Mouse (Mus musculus) right cerebral cortex, postnatal 4 days (tissue): ENCODE measurements around the gene Lsm12.

Experiments used
- DNase-seq: peaks from one replicate; pipeline ENCODE4 v3.0.0-alpha.2; 2022

Gene Lsm12

DNA sequence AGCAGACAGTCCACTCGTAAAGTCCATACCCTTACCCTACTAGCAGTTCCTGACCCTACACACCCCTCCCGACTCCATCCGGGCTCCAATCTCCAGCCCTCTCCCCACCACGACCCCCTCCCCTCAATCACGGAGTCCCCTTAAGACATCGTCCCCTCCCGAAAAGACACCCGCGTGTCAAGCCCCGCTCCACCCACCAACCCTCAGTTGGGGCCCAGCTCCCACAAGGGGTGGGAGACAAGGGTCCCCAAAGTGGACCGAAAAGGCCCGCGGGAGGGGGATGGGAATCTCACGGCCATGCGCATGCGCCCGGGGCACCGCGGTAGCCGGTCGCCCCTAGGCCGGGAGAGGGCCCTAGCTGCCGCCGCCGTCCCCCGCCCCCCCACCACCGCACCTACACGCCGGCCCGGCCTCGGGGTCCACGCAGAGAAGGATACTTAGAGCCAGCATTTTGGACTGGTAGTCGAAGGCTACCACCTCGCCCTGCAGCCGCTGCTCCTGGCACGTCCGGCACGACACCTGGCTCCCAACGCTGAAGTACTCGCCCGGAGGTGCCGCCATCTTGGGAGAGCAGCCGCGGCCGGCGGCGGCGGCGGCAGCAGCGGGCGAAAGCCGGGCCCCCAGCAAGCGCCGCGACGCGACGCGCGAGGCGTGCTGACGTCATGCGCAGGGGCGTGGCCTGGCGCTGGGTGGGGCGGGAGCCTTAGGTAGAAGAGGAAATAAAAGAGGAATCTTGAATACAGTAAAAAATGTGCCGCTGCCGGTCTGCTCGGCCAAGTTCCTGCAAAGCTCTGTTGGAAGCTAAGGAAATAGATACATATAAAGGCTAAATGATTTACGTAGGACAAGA, at the start of gene Lsm12:
TSS of gene Lsm12 (minus strand) at position 651 of the 850 bp plus-strand sequence.
- peak; percentile 96 for DNase-seq

DNA sequence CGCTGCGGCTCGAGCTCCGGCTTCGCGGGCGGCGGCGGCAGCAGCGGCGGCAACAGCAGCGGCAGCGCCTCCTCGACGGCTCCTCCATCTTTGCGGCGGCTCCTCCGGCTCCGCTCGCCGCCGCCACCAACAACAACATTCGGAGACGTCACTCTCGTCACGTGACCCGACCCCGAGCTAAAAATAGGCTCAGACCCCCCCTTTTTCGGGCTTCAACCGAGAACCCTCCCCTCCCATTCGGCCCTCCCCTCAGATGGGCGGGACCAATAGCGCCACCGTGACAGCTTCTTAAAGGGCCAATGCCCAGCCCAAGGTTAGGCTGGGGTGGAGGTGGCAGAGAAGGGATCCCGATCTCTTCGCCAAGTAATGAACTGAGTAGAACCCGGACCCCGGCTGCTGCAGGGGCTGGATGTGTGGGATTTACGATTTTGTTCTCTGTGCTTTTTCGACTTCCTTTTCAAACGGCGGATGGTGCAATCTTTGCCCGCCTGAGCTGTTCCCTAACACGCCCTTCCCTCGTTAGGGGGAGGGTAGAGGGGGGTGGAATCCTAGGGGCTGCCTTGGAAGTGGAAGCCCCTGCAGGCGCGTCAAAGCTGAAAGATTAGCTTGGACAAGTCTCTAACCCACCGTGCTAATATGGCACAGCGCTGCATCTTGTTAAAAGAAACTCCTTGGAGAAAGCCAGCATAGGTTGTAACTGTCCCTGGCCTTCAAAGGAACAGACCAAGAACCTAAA, 45.1 kb upstream of the Lsm12 start, which contains the start of gene Hdac5:
TSS of gene Hdac5 (minus strand) at position 161 of the 736 bp plus-strand sequence.
- DNase-seq = peak; percentile 95

DNA sequence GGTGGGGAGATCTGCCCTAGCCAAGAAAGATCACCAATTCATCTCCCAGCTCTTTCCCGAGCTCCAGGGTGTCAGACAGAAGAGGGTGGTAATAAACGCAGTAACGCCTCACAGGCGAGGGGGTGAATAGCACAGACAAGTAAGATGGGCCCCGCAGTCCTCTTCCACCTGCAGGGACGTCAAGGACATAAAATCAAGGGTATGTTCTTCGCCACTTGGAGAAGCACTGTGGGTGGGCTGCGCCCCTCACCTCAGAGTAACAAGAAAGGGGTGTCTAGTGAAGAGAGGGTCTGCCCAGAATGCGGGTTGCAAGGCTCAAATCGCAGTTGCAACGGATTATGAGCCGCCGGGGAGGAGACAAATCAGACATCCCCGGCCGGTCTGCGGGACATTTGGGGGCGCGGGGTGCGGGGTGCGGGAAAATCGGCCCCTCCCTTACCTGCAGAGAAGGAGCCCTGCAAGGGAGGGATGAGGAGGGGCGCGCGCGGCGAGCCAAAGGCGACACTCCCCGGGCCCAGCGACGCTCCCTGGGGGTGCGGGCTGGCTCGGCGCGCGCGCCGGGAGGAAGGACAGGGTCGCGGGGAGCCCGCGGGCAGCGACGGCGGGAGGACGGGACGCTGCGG, 44.3 kb upstream of the Lsm12 start:
- peak; percentile 38 for DNase-seq

DNA sequence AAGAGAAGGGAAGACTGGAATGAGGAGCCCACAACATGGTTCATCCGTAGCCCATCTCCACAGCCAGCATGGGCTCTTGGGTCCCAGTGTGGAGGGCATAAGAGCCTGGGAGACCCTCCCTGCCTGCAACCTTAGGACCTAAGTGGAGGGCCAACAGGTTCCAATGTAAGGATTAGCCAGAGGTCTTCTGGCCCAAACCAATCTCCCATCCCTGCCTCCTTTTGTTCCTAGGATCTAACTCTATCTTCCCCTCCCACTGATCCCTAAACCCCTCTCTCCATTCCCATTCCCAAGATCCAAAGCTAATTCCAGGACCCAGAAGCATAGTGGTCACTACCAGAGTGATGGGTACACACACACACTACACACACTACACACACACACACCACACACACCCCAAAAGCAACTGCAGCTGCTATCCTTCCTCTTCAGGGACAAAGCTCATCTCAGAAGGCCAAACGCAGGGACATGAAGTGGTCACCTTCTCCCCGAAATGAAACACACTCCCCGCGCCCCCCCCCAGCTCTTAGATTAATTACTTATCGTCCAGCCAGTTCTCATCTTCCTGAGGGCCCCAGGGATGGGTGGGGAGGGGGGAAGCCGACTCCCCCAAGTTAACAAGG, 43.7 kb upstream of the Lsm12 start:
- DNase-seq = no peak

DNA sequence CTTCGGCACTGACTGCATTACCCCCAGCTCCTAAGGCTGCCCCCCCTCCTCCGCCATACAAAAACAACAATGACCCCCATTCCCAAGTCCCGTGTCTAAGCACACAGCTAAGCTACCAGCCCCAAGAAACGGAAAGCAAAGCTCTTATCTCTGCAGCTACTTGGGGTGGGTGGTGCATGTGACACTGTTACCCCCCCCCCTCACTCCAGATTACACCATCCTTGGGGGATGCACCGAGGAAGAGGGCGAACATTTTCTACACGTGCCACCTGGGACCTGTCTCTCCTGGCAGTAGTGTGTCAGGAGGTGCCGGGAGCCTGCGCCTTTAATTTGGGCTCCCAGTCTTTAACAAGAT, 43.1 kb upstream of the Lsm12 start:
- no peak for DNase-seq

DNA sequence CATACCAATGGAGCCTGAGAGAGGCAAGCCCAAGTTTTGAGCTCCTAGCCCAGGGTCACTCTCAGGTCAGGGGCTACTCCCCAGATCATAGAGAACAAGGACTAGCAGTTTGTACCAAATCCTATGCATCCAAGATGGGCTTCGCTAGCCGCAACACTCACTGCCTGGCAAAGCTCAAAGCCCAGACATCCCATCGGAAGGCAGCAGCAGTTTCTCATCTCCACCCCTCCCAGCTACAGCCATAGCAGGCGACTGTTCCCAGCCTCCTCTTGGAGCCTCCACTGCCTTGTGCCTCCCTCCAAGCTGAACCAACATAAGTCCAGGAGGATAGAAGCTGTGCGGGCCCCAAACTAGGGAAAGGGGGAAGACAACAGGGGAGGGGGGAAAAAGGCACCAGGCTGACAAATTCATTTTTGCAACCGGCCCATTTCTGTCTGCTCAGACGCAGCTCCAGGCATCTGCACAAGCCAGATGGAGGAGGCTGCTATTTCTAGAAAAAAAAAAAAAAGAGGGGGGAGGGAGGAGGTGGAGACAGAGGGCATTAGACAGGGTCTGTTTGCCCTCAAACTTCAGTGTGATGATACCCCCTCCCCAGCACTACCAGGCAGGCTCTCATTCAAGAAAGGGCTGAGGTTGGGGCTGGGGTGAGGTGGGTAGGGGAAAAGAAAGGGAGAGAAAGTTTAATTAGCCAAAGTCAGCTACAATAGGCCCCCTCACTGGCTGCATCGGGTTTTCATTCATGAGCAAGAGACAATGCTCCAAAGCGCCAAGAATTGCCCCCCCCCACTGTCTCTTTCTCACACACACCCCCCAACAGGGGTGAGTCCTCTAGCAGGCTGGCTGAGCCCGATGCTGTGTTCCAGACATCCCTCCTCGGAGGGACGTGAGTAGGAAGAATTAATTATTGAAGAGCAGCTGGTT, 42.4 kb upstream of the Lsm12 start:
- no peak for DNase-seq

DNA sequence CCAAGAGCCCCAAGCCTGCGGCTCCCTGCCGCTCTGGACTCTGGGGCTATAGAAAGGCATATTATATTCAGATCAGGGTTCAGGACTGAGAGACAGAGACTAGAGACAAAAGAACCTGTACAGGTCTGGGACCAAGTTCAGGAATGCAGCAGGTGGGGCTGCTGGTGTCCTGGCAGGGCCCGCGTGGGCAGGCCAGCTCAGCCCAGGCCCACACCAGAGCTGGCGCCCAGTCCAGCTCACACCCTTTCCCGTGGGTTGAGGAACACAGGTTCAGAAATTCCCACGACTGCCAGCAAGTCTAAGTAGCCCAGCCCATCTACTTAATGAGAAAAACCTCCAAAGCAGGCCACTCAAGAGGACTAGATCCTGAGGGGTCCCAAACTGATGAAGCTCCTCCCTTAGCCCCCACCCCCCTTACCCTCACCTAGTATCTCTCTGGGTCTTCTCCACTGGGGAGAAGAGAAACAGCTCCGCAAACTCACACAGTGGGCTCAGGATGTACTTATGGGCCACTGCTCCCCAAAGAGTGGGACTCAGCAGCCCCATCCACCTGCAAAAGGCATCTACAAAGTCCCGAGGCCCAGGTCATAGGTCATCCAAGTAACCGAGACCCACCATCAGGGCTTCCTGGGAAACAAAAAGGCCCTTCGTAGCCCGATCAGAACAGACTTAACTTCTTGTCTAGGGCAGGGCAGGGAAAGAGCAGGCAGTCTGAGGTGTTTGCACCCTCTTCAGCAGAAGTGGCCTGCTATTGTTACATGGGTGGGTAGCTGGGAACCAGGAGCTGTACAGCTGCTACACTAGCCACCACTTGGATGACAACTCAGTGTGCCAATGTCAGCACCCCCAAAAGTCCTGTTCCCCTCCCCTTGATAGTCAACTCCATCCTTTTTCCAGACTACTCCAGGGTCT, 41.2 kb upstream of the Lsm12 start:
- no peak for DNase-seq

DNA sequence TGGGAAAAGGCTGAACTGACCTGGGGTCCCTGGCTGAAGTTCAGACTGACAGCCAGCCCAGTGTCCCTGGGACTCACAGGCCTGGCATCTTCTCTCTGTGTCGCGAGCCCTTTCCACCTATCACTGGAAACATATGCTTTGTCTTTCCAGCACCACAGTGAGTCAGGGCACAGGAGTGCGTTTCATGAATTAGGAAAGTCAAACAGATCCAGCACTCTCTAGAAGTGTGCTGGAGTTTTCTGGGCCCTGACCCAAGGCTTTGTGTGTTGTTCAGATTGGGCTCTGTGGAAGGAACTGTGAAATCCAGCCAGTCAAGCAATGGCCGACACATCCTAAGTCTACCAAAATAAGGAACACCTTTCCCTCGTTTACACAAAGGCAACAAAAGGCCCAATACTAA, 40.1 kb upstream of the Lsm12 start:
- no peak for DNase-seq

DNA sequence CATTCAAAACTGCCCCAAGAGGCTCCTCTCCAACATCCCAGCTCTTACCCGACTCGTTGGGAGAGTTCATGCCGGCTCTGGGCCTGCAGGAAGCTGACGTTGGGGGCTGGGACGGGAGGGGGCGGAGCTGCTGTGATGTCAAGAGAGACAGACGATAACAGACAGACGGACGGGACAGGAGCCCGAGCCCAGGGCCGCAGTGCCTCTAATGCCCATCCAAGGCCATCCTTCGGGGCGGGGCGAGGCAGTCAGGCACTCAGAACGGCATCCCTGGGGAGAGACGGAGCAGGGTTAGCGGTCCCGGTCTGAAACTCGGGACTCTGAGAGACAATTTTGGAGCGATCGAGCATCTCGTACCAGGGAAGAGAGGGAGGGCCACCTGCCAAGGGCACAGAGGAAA, 39.6 kb upstream of the Lsm12 start:
- DNase-seq = no peak

DNA sequence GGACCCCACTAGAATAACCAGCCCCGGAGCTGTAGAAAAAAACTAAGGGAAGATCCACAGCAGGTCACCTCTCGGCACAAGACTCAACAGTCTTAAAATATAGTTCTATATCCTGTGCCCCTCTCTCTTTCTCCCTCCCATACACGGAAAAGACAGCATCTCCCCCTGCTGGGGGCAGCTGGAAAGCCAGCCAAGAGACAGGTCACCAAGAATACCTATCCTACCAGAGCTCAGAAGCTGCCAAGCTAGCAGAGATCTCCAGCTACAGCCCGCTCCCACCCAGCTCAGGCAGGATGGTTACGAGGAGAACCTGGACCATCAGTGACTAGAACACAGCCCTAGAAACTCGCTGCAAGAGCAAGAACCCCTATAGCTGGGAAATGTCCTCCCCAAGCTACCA, 38.1 kb upstream of the Lsm12 start:
- peak; percentile 62 for DNase-seq

DNA sequence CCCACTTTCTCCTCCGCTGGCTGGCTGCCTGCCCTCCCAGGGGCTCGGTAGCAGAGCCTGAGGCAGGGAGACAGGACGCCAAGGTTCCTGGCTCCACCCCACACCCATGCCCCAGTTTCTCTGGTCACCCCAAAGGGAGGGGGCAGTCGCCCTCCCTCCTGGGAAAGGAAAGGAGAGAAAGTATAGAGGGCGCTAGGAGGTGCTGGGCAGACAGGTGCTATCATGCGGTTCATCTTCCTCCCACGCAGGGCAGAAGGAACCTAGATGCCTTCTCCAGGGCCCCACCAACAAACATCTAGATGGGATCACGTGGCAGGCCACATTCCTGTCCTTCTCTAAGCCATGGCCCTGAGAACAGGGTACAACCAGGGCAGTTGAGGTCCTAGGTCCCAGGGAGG, 36.9 kb upstream of the Lsm12 start:
- no peak for DNase-seq

DNA sequence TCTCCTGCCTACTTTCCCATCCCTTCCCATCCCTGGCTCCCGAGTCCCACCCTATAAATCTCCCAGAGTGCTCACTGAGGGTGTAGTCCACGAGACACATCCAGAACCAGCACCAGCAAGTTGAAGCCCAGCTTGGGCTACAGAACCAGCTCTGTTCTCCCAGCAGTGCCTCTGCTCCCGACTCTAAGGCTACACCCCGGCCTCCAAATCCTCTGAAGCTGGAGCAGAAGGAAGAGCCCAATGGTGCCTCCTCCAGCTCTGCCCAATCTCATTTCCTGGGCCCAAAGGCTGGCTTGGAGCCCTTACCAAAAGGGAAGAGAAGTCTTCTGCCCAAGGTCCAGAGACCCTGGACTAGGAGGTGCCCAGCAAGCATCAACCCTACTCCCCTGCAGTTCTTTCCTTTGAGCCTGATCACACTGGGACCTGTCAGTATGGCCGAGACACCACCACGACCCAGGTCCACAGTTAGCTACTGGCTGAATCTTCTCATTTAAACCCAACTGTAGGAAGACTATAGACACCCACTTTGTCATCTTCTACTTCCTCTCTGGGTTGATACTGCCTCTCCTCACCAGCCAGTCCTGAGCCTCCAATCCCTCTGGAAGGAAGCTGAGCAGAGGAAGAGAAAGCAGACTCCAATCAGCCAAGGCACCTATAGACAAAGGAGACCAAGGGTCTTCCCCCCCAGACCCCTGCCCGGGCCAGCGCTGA, 36.3 kb upstream of the Lsm12 start:
- no peak for DNase-seq

DNA sequence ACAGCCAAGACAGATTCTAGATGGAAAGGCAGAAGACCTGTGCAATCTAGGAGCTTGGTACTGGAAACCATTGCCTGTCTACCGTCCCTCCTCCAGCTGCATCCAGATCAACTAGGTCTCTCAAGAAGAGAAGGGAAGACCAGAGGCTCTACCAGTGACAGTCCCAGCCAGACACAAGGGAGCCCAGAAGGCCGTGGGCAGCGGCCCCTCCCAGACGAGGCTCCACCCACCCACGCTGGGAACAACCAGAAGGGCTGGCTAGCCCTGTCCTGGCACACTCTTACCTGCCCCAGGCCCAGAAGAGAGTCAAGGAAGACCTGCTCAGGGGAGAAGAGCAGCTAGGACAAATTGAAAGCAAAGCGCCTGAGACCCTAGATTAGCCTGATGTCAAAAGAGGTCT, 35.4 kb upstream of the Lsm12 start:
- DNase-seq = peak; percentile 2

DNA sequence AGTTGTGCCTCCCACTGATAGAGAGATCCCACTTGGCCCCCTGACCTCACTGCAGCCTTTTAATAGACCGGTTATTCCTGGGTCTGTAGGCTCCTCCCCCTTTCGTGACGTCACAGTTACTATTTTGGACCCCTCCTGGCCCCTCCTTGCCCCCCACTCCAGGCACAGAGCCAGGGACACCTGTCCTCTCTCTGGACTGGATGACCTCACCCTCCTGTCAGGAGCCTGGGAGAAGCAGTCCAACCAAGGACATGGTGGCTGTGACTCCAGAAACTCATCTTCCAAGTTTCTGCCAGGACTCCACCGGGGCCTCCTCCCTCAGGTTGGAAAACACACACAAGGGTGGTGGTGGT, 34.9 kb upstream of the Lsm12 start:
- DNase-seq = peak; percentile 35

DNA sequence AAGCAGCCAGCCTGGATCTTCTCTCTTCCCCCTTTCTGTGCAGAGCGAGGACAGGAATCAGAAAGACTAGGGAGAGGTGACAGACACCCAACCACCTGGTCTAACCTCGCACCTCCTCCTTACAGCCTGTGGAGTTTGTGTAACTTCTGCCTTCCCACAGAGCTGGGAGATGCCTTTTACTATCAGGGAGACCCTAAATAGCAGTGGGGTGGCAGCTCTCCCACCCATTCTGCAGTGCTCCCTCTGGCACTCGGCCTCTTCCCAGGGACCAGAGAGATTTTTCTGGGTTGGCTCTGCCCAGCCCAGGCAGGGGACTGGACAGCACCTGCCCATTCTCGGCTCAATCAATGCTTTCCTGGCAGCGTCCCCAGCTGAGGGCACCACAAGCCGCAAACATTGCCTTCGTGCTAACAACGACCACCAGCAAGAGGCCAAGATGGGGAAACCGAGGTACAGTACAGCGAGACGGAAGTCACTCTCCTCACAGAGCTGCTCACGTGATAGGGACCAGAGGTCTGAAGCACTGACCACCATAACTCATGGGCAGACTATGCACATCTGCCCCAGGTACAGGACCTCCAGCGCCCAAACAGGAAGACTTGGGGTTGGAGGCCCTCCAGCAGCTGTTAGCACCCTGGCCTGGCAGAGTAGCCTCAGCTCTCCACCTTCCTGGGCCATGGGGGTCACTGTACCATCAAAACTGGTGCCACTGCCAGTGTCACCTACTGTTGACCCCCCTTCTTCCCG, 34.3 kb upstream of the Lsm12 start:
- DNase-seq = peak; percentile 31

DNA sequence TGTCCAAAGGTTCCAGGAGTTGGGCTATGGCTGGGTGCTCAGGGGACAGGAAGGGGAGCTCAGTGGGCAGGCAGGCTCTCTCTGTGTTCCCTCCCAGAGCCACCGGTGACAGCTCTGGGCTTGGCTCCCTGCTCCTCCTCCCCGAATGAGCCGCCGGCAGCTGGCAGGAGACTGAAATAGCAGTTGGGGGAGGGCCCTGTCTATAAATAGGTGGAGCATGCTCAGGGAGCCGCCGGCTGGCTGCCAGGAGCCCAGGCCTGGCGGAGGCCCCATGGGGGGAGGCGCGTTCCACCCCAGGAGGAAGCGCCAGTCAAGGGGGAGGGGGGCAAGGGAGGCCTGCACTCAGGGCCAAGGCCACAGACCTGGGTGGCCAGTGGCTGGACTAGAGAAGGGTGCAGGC, 33.7 kb upstream of the Lsm12 start:
- DNase-seq = peak; percentile 93

DNA sequence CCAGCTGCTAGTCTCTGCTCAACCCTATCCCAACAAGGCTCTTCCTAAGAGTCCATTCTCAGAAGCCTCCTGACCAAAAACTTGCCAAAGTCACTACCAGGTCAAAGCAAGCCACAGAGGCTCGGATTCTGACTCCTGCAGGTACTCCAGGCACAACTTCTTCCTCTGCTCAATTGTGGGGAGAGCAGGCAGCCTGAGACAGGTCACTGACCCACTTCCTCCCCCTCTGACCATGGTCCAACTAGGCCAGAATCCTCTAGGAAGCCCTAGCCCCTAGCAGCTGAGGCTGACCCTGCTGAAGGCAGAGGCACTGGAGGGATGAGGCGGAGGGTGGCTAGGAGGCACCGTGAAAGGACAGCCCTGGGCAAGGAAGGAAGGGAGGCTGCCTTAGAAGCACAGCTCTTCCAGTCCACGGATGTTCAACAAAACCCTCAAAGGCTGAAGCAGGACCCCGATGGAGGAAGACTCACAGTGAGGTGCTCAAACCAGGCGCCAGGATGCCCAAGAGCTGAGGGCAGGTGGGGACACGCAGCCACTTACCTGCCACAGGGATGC, 32.9 kb upstream of the Lsm12 start:
- DNase-seq = no peak

DNA sequence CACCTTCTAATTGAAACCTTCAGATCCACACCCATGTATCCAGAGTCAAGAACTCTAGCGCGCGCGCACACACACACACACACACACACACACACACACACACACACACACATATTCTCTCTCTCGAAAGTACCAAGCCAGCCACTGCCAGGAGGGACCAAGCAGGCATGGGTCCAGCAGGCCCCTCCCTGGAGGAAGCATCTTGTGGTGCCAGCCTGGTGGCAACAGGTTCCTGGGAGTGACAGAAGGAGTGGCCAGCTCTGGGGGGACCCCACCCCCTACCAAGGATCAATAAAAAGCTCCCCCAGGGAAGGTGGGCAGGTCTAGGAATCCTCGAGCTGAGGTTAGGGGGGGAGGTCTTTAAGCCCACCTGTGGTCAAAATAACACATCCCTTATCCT, 32.3 kb upstream of the Lsm12 start:
- peak; percentile 12 for DNase-seq

DNA sequence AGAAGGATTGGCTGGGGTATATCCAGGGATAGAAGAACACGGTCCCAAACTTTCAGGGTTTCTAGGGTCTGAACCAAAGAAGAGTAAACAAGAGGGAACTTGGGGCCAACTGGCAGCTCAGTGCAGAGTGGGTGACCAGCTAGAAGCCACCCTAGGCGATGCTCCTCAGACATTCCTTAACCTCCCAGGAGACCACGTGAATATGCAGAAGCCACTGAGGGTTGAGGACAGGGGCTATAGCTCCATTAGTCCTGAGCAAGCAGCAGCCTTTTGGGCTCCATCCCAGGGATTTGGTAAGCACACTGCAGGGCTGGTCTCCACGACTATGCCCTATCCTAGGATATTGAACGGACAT, 31.8 kb upstream of the Lsm12 start:
- DNase-seq = no peak
